Mouse (Mus musculus) gastrocnemius, adult 8-10 months (tissue): ENCODE measurements around the gene Cdpf1. TPM values are rescaled to one million over a fixed set of nuclear protein-coding genes. Genes with fewer than 3 reads are reported as not detected.

ENCODE experiments used
- DNase-seq, 2 experiments: peaks; one replicate each; pipeline ENCODE4 v3.0.0; 2022; ENCODE audit warnings: low spot score in 2 of 2
- total RNA-seq, 4 experiments: library from RNA; stranded (reverse); gene quantifications; 2 replicates each; pipeline ENCODE4 v1.2.4; 2022

Gene Cdpf1
- total RNA-seq = 10 to 100 TPM; 52.8 to 58.2 (median 55.1) TPM

DNA sequence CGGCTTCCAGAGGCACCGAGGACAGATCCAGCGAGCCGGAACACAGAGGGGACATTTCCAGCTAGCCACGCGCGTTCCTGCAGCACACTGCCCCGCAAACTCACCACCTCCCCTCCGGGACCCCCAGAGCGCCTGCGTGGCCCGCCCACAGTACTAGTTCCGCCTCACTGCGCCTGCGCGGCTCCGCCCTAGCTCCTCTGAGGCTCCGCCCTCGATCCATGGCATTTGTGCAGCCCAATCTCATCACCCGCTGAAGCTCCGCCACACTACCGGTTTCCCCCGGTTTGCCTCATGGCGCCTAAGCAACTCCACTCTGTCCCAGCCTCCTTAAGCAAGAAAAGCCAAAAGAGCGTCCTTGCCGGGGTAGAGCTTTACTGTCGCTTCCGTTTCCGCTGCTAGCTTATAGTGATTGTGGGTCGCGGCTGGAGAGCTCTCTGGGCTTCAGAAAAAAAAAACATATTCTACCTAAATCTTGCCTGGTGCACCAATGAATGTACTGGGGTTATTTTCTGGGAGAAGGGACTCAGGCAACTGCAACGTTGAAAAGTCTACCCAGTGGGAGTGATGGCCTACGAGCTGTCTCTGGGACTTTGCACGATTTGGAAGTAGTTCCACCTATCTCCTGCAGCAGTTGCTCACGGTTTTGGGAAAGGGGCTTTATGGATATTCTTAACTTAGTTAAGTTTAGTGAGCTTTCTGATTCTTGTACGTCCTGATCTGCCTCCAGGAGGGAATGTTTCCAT lies at the start of gene Cdpf1:
TSS of gene Cdpf1 (minus strand) at position 163 of the 743 bp plus-strand sequence.
- peak; percentile 98 for DNase-seq

DNA sequence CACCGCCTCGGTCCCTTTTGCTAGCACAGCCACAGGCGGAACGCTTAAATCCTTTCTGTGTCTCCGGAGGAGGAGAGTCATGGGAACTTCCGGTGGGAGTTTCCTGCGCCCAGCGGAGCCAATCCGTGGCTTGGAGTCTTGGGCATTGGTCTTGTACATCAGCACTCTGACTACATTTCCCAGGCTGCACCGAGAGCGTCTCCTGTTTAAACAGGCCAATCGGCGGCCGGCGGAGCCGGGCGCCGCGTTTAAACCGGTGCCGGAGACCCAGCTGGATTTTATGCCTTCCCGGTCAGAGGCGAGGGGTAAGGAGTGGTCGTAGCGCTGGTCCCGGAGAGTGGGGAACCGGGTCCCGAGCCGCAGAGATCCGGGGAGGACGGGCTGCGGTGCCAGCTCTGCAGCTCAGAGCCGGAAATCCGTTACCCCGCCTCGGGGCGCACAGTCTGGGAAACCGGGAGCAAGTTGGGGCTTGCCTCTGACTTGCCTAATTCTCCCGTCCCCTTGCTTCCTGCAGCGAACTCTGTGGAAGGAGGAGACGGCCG lies 48.1 kb upstream of the Cdpf1 start, which contains the start of gene Gtse1:
TSS of gene Gtse1 (plus strand) at position 256 of the 542 bp plus-strand sequence.
- DNase-seq = peak; percentile 91 to 92

DNA sequence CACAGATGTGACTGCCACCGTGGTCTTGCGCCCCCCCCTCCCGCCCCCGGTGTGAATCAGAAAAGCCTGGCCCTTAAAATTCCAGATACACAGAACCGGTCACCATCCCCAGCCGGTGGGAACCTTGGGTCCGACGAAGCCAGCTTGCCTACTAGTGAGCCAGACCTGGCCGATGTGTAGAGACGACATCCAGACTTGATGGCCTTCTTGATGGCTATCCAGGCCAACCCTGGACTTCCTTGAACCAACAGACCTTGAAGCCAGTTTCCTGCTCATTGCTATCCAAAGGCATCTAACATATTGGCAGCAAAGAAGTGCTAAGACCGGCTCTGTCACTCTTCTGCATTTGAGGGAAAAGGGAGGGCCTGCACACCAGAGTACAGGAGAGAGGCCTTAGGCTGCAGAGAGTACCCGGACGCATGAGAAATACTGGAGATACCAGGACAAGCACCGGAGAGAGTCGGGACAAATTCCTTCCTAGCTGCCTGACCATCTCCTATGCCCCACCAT lies 47.5 kb upstream of the Cdpf1 start:
- no peak for DNase-seq

DNA sequence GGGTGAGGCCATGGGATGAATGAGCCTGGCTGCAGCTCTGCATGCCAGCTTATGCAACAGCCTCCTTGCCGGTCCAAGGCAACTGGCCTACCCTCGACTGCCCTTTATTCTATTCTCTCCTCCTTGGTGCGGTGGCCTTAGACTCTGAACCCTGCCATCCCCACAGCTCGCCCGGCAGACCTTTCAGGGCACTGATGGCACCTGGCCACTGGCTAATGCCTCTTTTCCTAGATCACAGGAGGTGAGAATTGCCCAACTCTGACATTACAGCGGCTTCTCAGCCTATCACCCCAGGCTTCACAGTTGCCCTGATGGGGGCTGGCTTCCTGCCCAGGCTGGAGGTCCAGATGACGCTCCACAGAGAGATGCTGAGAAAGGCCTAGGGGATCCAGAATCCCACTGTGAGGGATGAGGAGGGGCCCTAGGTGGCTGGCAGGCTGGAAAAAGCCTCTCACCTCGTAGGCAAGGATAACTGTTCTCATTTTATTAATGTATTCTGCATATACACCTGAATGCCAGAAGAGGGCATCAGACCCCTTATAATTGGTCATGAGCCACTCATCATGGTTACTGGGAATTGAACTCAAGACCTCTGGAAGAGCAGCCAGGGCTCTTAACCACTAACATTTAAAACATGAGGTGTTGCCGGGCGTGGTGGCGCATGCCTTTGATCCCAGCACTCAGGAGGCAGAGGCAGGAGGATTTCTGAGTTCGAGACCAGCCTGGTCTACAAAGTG lies 40.3 kb upstream of the Cdpf1 start:
- no peak for DNase-seq

DNA sequence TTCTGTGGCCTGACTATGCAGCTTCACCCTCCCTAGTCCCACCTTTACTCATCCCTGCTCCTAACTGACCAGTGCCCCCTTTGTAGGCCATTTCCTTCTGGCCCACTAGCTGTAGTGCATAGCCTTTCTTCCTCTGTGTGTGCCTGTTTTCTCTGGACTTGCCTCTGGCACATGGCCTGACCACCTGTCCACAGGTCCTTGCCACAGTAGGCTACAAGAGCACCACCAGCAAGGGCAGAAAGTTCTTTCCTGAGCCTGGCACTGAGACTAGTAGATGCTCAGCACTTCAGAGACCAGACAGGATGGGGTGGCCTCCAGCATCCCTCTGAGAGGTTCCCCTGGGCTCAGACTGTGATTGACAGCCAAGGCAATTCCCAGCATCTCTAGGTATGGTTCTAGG lies 33.6 kb upstream of the Cdpf1 start:
- no peak for DNase-seq

DNA sequence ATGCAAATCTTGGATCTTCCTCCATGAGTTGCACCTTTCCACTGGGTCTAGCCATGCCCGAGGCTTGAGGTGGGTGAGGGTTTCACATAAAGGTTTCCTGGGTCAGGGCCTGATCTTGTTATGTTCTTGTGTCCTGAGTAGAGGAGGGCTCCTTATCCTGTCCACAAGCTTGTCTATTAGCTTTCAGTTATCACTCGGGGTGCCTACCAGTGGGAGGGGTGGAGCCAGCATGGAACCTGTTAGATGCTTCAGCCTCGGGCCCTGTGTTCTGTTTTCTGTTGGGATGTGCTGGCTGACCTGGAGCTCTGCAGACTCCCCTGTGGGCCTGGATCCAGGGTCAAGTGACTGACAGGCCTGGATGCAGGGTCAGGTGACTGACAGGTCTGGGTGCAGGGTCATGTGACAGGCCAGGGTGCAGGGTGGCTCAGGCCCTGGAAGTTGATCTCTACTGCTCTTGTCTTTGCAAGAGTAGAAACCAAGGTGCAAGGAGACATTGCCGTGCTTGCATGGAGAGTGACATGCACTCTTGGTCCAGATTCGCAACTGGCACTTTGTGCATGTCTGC lies 30.4 kb upstream of the Cdpf1 start:
- no peak for DNase-seq

DNA sequence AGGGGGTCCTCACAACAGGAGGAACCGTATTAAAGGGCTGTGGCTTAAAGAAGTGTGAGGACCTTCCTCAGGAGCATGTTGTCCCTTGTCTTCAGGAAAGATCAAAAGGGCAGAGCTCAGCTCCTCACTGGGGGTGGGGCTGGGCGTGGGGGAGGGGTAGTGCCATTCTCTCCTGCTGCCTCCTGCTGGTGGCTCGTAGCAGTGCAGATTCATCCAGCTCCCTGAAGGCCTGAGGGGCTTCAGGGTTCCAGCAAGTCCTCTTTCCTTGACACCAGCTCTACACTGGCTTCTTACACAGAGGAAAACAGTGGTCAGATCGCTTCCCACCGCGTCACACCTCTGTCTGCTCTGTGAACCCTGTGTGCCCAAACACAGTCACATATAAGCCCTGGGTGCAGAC lies 29.5 kb upstream of the Cdpf1 start:
- DNase-seq = no peak

DNA sequence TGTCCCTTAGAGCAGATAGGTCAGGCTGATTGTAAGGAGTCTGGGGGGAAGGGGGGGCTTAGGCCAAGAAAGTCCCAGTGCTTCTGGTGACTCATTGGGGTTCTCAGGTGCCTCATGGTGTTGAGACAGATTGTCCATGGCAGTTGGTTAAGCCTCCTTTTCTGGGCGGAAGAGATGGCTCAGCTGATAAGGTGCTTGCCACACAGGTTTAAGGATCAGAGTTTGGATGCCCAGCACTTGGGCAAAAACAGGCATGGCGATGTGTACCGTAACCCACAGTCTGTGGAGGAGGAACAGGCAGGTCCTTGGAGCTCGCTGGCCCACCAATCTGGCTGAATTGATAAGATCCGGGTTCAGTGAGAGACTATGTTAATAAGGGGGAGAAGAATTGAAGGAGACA lies 25.4 kb upstream of the Cdpf1 start:
- DNase-seq = no peak

DNA sequence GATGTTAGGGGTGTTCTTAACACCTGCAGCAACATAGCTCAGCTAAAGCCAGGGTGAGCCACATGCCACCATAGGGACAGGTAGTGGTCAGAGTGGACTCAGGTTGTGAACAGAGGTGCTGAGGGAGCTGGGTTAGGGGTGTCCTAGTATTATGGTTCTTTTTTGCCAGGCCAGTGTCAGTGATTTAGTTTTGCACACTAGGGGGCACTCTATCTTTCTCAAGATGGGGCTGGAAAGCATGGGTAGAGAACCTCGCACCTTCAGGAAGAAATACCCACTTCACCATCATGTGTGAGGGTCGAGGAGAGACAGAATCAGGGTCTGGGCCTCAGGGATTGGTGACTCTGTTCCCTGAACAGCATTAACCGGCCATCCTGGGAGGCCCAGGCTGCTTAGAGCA lies 23.8 kb upstream of the Cdpf1 start:
- DNase-seq = no peak

DNA sequence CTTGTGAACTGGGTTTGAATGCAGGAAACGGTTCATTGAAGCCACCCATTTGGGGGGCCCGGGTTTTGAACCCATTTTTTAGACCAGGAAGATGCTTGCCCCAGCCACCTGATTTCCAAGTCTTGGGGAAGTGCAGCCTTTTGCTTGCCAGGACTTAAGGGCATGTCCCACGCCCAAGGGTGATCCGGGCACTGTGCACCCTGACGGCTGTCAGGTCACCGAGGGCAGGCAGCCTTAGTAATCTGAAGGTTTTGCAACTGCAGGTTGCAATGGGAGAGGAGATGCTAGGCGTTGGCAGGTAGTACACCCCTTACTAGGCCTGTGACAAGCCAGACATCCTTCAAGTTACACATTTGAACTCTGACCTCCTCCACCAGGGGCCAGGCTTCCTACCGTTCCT lies 21.1 kb upstream of the Cdpf1 start:
- DNase-seq = no peak

DNA sequence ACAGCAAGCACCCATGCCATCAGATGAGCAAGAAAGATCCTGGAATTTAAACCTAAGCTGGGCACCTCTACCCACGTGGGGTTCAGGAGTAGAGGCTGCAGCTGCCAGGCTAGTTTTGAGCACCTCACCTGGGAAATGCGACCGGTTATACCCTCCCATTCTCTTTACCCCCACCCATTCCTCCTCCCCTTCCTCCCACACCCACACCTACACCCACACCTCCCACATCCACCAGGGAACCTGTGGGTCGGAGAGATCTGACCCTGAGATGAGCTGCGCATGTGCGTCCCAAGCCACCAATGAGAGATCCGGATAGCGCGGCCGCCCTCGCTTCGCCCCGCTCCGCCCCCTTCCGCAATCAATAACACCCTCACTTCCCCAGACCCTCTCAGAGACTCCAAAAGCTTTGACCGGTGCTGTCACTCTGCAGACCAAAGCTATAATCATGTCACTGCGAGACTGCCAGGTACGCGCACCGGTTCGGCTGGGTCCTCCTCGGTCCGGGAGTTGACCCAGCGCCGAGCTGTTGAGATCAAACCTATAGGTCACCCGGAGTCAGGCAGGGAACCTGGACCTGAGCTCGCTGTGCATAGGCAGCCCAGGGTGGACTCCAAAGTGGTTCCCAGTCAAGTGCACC lies 20.6 kb upstream of the Cdpf1 start, which contains the start of gene Ttc38:
TSS of gene Ttc38 (plus strand) at position 353 of the 637 bp plus-strand sequence.
- peak; percentile 67 to 82 for DNase-seq

DNA sequence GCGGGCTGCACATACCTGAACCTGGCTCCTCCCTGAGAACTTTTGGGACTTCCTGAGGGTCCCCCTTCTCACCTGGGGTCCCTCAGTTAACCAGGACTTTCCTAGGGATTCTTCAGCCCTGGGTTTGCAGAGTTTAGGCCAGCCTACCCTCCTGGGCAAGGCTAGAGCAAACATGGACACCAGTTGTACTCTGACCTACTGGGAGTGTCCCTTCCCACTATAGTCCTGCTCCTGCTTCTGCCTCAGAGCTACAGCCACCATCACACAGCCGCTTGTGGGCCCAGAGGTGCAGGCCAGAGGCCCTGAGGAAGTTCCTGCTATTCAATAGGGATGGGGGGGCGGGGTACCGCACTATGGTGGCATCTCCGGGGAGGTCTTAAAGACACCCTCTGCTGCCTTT lies 18.0 kb upstream of the Cdpf1 start:
- no peak for DNase-seq

DNA sequence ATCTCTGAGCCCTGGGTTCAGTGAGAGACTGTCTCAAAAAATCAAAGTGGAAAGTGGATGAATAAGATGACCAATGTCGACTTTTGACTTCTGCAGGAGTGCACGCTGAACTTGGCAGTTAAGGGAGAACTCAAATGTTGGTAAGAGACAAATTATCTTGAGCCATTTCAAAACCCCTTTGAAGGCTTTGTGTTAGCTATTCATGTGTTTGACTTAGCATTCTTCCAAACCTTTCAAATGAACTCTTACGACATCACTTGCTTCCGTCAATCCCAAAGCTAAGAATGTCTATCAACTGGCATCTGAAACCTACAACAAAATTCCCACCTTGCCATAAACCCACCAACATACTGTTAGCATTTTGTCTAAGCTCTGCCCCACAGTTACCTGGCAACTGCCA lies 16.6 kb upstream of the Cdpf1 start:
- no peak for DNase-seq

DNA sequence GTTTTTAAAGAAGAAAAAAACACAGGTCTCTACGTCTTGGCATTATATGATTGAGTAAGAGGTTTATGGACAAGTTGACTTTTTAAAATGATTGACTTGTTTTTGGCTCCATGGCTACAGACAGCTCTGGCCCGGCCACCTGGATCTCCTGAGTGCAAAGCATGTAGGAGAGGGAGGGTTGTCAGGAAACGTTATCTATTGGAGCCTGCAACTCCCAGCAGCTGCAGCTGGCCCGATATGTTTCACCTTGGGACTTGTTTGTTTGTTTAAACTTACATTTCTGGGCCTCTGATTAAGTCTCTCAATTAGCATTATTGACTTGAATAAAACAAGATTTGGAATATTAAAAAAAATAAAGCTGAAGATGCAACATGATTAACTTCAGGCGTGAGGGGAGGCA lies 15.2 kb upstream of the Cdpf1 start:
- no peak for DNase-seq

DNA sequence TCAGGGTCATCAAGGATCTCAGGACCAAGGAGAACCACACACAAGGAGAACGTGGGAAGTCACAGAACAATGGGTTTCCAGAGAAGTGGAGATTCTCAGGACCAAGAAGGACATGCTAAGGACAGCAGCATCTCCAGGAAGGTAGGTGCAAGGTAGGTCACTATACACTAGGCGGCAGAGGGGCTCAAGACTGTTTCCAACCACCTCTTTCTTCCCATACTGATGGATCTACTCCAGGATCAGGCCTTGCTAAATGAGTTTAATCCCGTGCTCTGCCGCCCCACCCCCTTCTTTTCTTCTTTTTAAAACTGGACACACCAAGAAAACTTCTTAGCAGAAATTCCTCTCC lies 10.5 kb upstream of the Cdpf1 start:
- DNase-seq = no peak

DNA sequence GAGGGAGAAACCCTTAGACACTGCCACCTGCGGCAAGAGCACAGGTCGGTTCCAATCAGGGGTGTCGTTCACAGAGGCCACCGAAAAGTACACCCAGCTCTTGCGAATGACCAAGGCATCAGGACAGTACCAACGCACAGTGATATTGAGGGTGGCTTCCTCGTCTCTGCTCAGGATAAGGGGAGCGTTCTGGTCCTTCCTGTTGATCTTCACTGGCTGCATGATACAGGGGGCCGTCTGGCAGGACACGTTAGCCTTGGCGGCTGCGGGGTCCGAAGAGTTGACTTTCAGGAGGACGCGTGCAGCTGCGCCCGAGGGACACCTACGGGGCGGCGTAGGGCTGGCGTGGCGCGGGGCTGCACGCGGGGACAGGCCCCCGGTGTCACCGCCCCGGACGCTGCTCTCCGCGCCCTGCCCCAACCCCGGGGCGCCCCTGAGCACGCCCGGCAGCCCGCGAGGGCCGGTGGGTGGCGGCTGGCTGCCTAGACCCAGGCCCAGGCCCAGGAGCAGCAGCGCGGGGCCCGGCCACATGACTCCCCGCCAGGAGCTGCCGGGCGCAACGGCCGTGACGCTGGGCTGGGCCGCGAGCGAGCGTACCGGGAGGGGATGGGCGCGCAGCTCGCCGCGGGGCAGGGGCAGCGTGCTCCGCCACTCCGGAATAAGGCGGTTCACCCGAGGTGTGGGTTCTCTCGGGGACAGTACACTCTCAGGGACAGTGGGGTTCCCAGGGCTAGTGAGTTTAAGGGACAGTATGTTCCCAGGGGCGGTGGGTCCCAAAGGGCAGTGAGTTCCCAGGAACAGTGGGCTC lies 9.9 kb upstream of the Cdpf1 start, which contains the start of gene Pkdrej:
TSS of gene Pkdrej (minus strand) at position 532 of the 808 bp plus-strand sequence.
- peak in 1 of 2 experiments; percentile 35 for DNase-seq

DNA sequence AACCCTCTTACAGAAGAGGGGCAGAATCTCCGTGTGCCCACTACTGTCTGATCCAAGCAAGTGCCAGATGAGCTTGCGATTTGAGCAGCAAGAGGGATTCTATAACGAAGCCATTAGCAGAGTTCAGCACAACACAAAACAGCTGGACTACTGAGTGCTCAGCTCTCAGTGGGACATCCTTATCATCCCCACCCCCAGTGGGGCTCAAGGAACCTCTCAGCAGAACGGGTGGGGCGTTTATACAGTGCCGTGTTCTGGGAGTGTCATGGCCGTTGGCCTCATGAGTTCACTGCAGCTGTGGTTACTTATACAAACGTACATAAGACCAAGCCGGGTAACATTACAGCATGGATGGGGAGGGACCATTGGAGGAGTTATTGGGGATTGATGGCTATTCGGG lies 1.9 kb upstream of the Cdpf1 start:
- no peak for DNase-seq

DNA sequence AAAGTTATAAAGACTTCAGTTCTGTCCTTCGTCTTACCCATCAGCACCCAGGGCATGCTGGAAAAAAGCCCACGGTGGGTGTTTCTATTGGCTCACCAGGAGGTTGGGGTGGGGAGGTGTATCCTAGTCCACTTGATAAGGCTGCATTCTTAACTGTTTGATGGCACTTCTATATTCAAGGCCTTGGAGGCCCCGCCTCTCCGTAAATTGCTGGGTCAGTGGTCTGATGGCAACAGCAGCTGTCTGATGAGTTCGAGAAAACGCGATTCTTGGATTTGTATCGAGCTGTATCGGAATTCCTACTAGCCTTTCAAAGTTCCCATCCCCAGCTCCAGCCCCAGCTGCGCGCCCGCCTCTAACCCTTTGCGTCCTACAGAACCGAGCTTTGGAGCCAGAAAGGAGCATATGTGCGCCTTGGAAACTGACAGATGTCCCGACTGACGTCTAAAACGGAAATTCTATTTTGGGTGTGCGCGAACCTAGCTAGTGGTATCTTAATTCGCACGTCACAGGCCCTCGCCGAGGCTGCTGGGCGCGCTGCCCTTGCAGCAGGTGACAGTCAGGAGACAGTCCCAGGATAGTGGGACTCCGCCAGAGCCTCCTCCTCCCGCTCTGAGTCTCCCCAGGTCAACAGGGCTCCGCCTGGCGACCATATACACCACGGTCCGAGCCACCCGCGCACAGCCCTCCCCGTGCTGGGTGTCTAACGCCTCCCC lies 533 bp downstream of the Cdpf1 start:
- DNase-seq = peak; percentile 74 to 84

DNA sequence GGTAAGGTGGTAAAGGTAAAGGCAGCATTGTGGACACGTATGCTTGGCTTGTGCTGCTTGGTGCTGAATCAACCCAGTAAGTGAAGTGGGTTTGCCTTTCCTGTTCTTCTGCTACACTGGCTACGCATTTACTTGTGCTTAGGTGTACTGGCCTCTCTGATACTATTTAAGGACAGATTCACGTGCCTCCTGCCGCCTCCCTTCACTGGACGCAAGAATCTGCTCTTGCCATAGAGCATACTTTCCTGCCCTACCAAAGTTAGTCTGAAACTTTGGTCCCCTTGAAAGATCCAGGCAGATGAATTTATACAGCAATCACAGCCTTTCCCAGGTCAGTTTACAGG lies 1.1 kb downstream of the Cdpf1 start:
- no peak for DNase-seq

DNA sequence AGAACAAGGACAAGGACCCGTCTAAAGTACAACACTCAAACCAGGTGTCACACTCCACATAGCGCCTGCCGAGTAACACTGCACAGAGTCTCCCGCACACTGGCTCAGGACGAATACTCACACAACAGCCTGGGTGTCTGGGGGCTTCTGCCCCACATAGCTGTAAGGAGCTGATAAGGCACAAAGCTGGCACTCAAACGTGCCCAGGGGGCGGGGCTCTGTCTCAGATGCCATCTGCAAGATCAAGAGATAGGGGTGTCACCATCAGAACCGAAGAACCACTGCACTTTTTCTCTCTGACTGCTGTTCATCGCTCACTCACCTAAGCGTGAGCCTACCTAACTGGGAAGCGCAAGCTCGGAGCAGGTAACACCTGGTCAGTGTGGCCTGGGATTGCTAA lies 2.4 kb downstream of the Cdpf1 start:
- no peak for DNase-seq
